Mouse (Mus musculus) hindbrain, embryonic 16.5 days (tissue): ENCODE results near the gene Rfx2. TPM values are rescaled to one million over a fixed set of nuclear protein-coding genes. Genes with fewer than 3 reads are reported as not detected.

Source experiments
- ATAC-seq: fragments of 200-750 bp; cut with Nextera tagmentation; 2 replicates; pipeline ENCODE4 v1.8.0; 2017; ENCODE audit warnings: moderate TSS enrichment, moderate library complexity
- H3K27ac ChIP-seq: fragments of 300-500 bp; sonication (generic); 2 replicates; pipeline ENCODE4 v1.5.1; 2014; ENCODE audit warnings: low read depth, mild to moderate bottlenecking, control low read depth, low read length, moderate library complexity
- H3K27me3 ChIP-seq: fragments of 300-500 bp; sonication (generic); replicated peaks from 2 replicates; pipeline ENCODE4 v1.6.1; 2014; ENCODE audit warnings: low read length; ENCODE audit not compliant: control insufficient read depth, insufficient read depth
- H3K36me3 ChIP-seq: fragments of 300-500 bp; sonication (generic); 2 replicates; pipeline ENCODE4 v1.6.1; 2014; ENCODE audit warnings: mild to moderate bottlenecking, low read length, moderate library complexity, mixed read lengths; ENCODE audit not compliant: control insufficient read depth, insufficient read depth
- H3K4me1 ChIP-seq: fragments of 300-500 bp; sonication (generic); 2 replicates; pipeline ENCODE4 v1.6.1; 2014; ENCODE audit warnings: low read depth, low read length; ENCODE audit not compliant: control insufficient read depth, insufficient read depth
- H3K4me2 ChIP-seq: fragments of 300-500 bp; sonication (generic); 2 replicates; pipeline ENCODE4 v1.6.1; 2014; ENCODE audit warnings: mild to moderate bottlenecking, low read length, control low read depth, moderate library complexity
- H3K4me3 ChIP-seq: fragments of 300-500 bp; sonication (generic); 2 replicates; pipeline ENCODE4 v1.5.1; 2014; ENCODE audit warnings: mild to moderate bottlenecking, low read length, control low read depth, moderate library complexity
- H3K9ac ChIP-seq: fragments of 300-500 bp; sonication (generic); 2 replicates; pipeline ENCODE4 v1.6.1; 2014; ENCODE audit warnings: low read depth, mild to moderate bottlenecking, control low read depth, low read length, moderate library complexity
- H3K9me3 ChIP-seq: fragments of 300-500 bp; sonication (generic); 2 replicates; pipeline ENCODE4 v1.6.1; 2014; ENCODE audit warnings: mild to moderate bottlenecking, low read length, moderate library complexity; ENCODE audit not compliant: control insufficient read depth
- whole genome bisulfite sequencing: fragments of 180-500 bp; shearing (Covaris S2); extraction: QIAGEN DNeasy Blood & Tissue Kit; methylation state at CpG from one replicate; pipeline ENCODE4 v1.1.7; 2014; 5-methylcytosine and 5-hydroxymethylcytosine counted together
- polyA plus RNA-seq: library from polyadenylated mRNA; unstranded; fragments of >200 nt; fragmentation: Nextera tagmentation; extraction: Ambion mirVana; gene quantifications from 2 replicates; pipeline ENCODE4 v1.2.1, GENCODE M21; 2015

The Rfx2 gene
- polyA plus RNA-seq, 1 experiment from 2014 or later = 4.9 TPM

GRCm38 (mm10) chr17:56763741-56764250, 67.0 kb downstream of the Rfx2 start:
- H3K27me3 ChIP-seq = peaks cover 5% of the 10 kb centered on the region
- peak overlapping the region; percentile 50; the same call in 1 of the 2 replicates for H3K27ac ChIP-seq
- peaks cover 20% of the 10 kb centered on the region for H3K36me3 ChIP-seq
- no peaks in the 10 kb centered on the region for H3K9me3 ChIP-seq
- ATAC-seq = no peak
- peak overlapping the region; percentile 82 for H3K4me2 ChIP-seq
- 80% methylated on average over 8 of the region's 8 CpGs for WGBS
- H3K4me3 ChIP-seq = peak overlapping the region; percentile 83
- no peak overlapping the region for H3K9ac ChIP-seq
- H3K4me1 ChIP-seq = peaks cover 19% of the 10 kb centered on the region

- ATAC-seq = no peak
- Histone ChIP-seq H3K27me3 (peaks cover 12% of the 10 kb centered on the region), H3K27ac (peak overlapping the region; percentile 96), H3K36me3 (peaks cover 12% of the 10 kb centered on the region), H3K9ac (peak overlapping the region; percentile 43; the same call in 1 of the 2 replicates), H3K4me2 (peak overlapping the region; percentile 80), H3K9me3 (no peaks in the 10 kb centered on the region), H3K4me1 (peaks cover 19% of the 10 kb centered on the region), H3K4me3 (peak overlapping the region; percentile 54; the same call in 1 of the 2 replicates)
- WGBS = 43% methylated on average over 27 of the region's 27 CpGs
Measured at GRCm38 (mm10) chr17:56762769-56763731, 67.8 kb downstream of the Rfx2 start.

GRCm38 (mm10) chr17:56761991-56762410, 68.8 kb downstream of the Rfx2 start:
- Histone ChIP-seq H3K9me3 (no peaks in the 10 kb centered on the region), H3K4me1 (peaks cover 28% of the 10 kb centered on the region), H3K4me3 (peak overlapping the region; percentile 54), H3K27ac (peak overlapping the region; percentile 96), H3K36me3 (peaks cover 4% of the 10 kb centered on the region; the same call in 1 of the 2 replicates), H3K27me3 (peaks cover 22% of the 10 kb centered on the region), H3K9ac (peak overlapping the region; percentile 76), H3K4me2 (peak overlapping the region; percentile 80)
- peak; percentile 53 for ATAC-seq
- under 1% methylated on average over 28 of the region's 28 CpGs for WGBS

GRCm38 (mm10) chr17:56761077-56761476, 69.7 kb downstream of the Rfx2 start:
- no peak overlapping the region for H3K4me2 ChIP-seq
- no peak overlapping the region for H3K27ac ChIP-seq

GRCm38 (mm10) chr17:56759261-56759660, 71.6 kb downstream of the Rfx2 start:
- no peak overlapping the region for H3K27ac ChIP-seq
- H3K4me3 ChIP-seq = no peak overlapping the region
- no peak for ATAC-seq
- H3K9me3 ChIP-seq = peaks cover 3% of the 10 kb centered on the region; the same call in 1 of the 2 replicates
- no peak overlapping the region for H3K4me2 ChIP-seq
- H3K9ac ChIP-seq = no peak overlapping the region
- H3K4me1 ChIP-seq = peaks cover 22% of the 10 kb centered on the region
- H3K27me3 ChIP-seq = peaks cover 48% of the 10 kb centered on the region
- 44% methylated on average over 7 of the region's 7 CpGs for WGBS
- H3K36me3 ChIP-seq = no peaks in the 10 kb centered on the region

More at GRCm38 (mm10) chr17:56761077-56761476, 69.7 kb downstream of the Rfx2 start:
- H3K4me1 ChIP-seq = peaks cover 29% of the 10 kb centered on the region
- H3K9ac ChIP-seq = no peak overlapping the region
- H3K36me3 ChIP-seq = no peaks in the 10 kb centered on the region
- 63% methylated on average over 3 of the region's 3 CpGs for WGBS
- peaks cover 31% of the 10 kb centered on the region for H3K27me3 ChIP-seq
- no peak overlapping the region for H3K4me3 ChIP-seq
- no peak for ATAC-seq
- H3K9me3 ChIP-seq = no peaks in the 10 kb centered on the region

GRCm38 (mm10) chr17:56758132-56758531, 72.7 kb downstream of the Rfx2 start:
- peaks cover 5% of the 10 kb centered on the region; the same call in 1 of the 2 replicates for H3K9me3 ChIP-seq
- H3K4me3 ChIP-seq = no peak overlapping the region
- peaks cover 22% of the 10 kb centered on the region for H3K4me1 ChIP-seq
- H3K4me2 ChIP-seq = no peak overlapping the region
- WGBS = 6% methylated on average over 12 of the region's 12 CpGs
- H3K27me3 ChIP-seq = peaks cover 58% of the 10 kb centered on the region
- no peak for ATAC-seq
- no peak overlapping the region for H3K9ac ChIP-seq
- H3K27ac ChIP-seq = no peak overlapping the region
- H3K36me3 ChIP-seq = no peaks in the 10 kb centered on the region

GRCm38 (mm10) chr17:56757416-56758123, 73.2 kb downstream of the Rfx2 start, which contains the start of gene Nrtn:
Gene Nrtn, minus strand, starts transcription at chr17:56757530.
- peak within 1 kb of the TSS; percentile 91 for H3K4me2 ChIP-seq
- H3K4me3 ChIP-seq = peak within 1 kb of the TSS; percentile 51
- peaks cover 17% of the 10 kb centered on the region for H3K4me1 ChIP-seq
- H3K9ac ChIP-seq = peak within 1 kb of the TSS; percentile 56
- 0 out of 2 replicates have a peak, but pooled peaks have one; percentile 5 for ATAC-seq
- no peak within 1 kb of the TSS for H3K27ac ChIP-seq
- WGBS = under 1% methylated on average over 36 of the region's 48 CpGs
- H3K36me3 ChIP-seq = no peaks in the 10 kb centered on the region
- H3K27me3 ChIP-seq = peaks cover 60% of the 10 kb centered on the region
- H3K9me3 ChIP-seq = peaks cover 5% of the 10 kb centered on the region; the same call in 1 of the 2 replicates

- ATAC-seq = no peak
- Histone ChIP-seq H3K9ac (peak overlapping the region; percentile 56), H3K4me1 (peaks cover 13% of the 10 kb centered on the region), H3K4me3 (peak overlapping the region; percentile 51), H3K36me3 (no peaks in the 10 kb centered on the region), H3K27me3 (peaks cover 60% of the 10 kb centered on the region), H3K9me3 (peaks cover 5% of the 10 kb centered on the region; the same call in 1 of the 2 replicates), H3K27ac (no peak overlapping the region), H3K4me2 (peak overlapping the region; percentile 91)
- WGBS = 2% methylated on average over 34 of the region's 51 CpGs
Measured at GRCm38 (mm10) chr17:56756703-56757399, 74.0 kb downstream of the Rfx2 start.
